Mouse (Mus musculus) gastrocnemius, postnatal 10 days (tissue): ENCODE measurements around the gene Il27ra. TPM values are rescaled to one million over a fixed set of nuclear protein-coding genes. Genes with fewer than 3 reads are reported as not detected.

ENCODE experiments used
- DNase-seq: peaks from one replicate; pipeline ENCODE4 v3.0.0; 2021; ENCODE audit warnings: mixed read lengths
- long read RNA-seq, 2 experiments: library from polyadenylated mRNA; stranded (forward); transcript quantifications; one replicate each; pipeline ENCODE4 v2.0.0; 2021
- total RNA-seq, 2 experiments: library from RNA; stranded (reverse); gene quantifications; 2 replicates each; pipeline ENCODE4 v1.2.3; 2021

Gene Il27ra
- under 1 TPM; 0.84 to 0.87 TPM for total RNA-seq
- long read RNA-seq, experiment 1, partial matches to known transcripts, result 0 of 3 reads
- long read RNA-seq, experiment 1, other reads (novel, unspliced or antisense), result 0 of 3 reads
- long read RNA-seq, experiment 2, partial matches to known transcripts, result 0 of 1 reads
- long read RNA-seq, experiment 2, other reads (novel, unspliced or antisense), result 0 of 1 reads

- peak; percentile 75 for DNase-seq
Measured at GRCm38 (mm10) chr8:84042066-84042947, at the start of gene Il27ra. Gene Il27ra, minus strand, starts transcription at chr8:84042589.

GRCm38 (mm10) chr8:84090585-84090984 is 48.2 kb upstream of the Il27ra start:
- no peak for DNase-seq

DNA sequence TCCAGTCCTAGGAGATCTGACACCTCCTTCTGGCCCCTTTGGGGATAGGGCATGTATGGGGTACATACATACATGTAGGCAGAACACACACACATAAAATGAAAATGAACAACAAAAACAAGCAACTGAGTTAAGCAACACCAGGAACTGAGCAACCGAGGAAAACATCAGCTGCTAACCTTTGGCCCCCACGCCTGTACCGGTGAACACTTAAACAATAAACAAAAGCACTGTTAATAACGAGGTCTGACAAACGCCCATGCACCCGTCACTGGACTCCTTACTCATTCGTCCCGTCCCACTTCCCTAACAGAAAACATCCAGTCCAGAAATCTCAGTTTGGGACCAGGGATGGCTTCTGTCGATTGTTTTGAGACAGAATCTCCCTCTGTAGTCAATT is 46.9 kb upstream of the Il27ra start:
- no peak for DNase-seq

DNA sequence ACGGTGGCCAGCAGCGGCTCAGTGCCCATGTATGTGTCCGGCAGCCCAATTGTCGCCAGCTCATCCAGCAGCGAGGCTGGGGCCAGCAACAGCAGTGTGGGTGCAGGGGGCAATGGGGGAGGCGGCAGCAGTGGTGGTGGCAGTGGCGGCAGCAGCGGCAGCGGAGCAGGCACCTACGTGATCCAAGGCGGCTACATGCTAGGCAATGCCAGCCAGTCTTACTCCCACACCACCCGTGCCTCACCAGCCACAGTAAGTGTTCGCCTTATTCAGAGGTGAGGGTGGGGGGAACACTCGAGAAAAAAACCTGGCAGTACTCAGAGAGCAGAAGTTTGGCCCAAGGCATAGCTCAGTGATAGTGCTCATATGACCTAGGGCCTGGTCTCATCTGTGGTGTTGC is 45.4 kb upstream of the Il27ra start:
- DNase-seq, result no peak

GRCm38 (mm10) chr8:84087156-84087555 is 44.8 kb upstream of the Il27ra start:
- no peak for DNase-seq

DNA sequence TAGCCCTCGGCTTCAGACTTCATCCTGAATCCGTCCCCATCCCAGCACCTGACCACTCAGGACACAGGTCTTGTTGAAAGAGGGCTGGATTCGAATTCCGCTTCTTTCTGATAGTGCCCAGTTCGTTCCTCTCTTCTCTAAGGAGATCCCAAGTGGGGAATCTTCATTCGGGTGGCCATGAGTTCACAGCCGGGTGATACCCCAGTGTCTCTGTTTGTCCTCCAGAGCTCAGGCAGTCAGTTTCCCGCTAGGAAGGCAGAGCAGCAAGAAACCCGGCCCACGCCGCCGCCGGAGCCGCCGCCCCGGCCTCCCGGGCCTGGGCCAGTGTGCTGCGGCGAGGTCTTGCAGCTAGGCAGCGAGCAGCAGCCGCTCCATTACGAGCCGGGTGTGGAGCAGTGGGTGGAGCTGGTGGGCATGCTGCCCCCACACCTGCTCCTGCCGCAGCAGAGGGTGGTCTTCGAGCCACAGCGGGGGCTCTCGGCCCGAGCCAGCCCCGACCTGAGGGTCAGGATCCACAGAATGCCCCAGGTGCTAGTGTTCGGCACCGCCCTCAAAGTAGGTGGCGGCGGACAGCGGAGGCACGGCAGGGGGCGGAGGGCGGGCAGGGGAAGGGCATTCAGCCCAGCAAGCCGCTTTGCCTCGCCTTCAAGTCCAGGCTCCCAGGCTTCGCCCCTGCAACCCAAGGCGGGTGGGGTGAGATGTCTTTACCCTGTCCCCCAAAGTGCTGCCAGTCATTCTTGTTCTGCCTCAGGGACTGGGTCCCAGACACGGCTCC is 42.1 kb upstream of the Il27ra start:
- DNase-seq, result no peak

GRCm38 (mm10) chr8:84083829-84084241 is 41.4 kb upstream of the Il27ra start:
- DNase-seq, result peak; percentile 47

- DNase-seq, result no peak
Measured at GRCm38 (mm10) chr8:84079206-84079605, 36.8 kb upstream of the Il27ra start.

DNA sequence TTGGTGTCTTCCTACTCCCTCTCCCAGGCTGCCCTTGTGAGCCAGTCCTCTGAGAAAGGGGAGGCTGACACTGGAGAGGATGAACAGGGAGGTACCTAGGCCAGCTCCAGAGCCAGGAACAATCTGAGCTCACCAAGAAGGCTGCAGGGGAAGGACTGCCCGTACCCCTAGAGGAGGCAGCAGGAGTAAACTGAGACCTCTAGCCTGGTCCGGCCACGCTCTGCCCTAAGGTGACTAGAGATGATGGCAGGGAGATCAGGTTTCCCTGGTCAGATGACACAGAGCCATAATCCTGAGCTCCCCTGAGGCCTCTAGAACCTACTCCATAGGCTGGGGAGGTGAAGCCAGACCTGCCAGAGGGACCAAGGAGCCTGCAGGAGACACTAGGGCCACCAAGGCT is 34.5 kb upstream of the Il27ra start:
- no peak for DNase-seq

DNA sequence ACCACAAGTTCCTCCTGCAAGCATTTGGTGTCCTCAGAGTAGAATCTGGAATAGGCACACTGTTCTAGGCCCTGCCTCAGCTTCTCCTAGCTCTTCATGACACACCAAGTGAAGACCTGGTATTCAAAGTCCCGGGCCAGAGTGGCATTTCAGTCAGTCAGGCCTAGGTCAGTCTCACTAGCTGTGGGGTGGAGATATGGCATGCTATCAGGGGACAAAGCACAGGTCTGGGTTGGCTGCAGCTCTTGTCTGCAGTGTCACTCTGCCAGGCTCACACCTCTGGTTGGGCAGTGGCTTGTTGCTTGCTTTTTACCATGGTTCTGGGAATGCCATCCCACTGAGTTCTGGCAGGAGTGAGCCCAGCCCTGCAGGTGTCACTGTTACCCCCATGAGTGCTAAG is 34.0 kb upstream of the Il27ra start:
- DNase-seq, result no peak

- no peak for DNase-seq
Measured at GRCm38 (mm10) chr8:84073230-84073976, 31.0 kb upstream of the Il27ra start.

DNA sequence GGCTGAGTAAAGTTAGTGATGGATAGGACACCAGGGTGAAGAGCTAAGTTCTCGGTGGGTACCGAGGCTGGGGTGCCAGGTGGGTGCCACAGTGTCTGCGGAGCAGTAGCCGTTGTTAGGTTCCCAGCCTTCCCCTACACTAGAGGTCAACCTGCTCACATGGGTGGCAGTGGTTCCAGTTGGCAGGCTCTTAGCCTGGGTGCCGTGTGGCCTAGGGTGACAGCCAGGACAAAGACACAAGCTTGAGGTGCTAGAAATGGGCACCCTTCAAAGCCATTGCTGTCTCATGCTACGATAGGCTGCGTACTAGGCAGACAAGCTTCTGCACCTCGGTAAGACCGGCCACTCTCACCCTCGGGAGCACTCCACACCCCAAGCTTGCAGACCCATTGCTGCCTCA is 29.9 kb upstream of the Il27ra start:
- no peak for DNase-seq

DNA sequence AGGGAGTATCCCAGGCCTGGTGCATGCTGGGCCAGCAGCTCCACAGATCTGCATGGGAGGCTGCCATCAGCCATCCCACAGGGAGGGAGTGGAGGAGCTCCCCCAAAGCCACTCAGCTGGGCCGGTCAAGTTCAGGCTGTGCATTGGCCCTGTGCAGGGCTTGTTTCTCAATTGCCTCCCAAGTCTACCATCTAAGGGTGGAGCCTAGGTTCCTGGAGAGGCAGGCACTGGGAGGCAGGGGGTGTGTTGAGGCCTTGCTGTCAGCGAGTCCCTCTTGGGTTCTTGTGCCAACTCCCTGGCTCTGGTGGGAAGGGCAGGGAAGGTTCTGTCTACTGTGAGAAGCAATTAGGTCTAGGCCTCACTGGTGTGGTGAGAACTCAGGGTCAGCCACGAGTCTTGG is 29.5 kb upstream of the Il27ra start:
- no peak for DNase-seq

- no peak for DNase-seq
Measured at GRCm38 (mm10) chr8:84070667-84071066, 28.3 kb upstream of the Il27ra start.

DNA sequence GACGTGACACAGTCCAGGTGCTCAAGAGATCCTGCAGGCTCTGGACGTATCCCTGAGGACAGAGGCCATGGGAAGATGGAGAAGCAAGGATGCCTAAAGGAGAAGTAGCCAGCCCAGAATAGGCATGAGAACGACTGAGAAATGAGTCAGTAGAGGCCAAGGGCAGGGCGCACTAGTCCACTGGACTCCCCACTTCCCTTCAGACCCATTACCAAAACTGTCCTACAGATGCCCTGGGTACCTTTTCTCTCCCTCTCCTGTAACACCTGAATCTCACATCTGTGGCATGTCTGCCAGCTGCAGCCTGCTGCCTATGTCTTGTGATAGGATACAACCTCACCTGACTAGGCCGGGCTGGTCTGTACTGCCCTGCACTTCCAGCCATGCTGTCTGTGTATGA is 27.9 kb upstream of the Il27ra start:
- no peak for DNase-seq

GRCm38 (mm10) chr8:84069750-84070149 is 27.4 kb upstream of the Il27ra start:
- no peak for DNase-seq

- no peak for DNase-seq
Measured at GRCm38 (mm10) chr8:84069169-84069568, 26.8 kb upstream of the Il27ra start.

- DNase-seq, result no peak
Measured at GRCm38 (mm10) chr8:84068316-84069035, 26.1 kb upstream of the Il27ra start.

DNA sequence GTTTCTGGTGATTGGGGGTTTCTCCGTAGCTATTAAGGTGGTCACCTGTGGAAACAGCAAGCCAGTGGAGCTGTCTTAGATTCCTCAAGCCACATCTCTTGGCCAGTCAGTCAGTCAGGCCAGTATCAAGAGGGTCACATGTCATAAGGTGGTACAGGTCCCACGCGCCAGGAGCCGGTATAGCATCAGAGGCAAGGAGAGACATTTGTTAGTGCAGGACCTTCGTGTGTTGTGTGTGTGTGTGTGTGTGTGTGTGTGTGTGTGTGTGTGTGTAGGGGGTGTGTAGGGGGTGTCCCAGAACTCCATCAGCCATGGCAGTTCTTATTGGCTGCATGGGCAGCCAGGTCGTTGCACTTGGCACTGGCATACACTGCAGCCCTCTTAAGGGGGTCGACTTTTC is 25.5 kb upstream of the Il27ra start:
- no peak for DNase-seq

- DNase-seq, result peak; percentile 98
Measured at GRCm38 (mm10) chr8:84067047-84067573, 24.7 kb upstream of the Il27ra start.

DNA sequence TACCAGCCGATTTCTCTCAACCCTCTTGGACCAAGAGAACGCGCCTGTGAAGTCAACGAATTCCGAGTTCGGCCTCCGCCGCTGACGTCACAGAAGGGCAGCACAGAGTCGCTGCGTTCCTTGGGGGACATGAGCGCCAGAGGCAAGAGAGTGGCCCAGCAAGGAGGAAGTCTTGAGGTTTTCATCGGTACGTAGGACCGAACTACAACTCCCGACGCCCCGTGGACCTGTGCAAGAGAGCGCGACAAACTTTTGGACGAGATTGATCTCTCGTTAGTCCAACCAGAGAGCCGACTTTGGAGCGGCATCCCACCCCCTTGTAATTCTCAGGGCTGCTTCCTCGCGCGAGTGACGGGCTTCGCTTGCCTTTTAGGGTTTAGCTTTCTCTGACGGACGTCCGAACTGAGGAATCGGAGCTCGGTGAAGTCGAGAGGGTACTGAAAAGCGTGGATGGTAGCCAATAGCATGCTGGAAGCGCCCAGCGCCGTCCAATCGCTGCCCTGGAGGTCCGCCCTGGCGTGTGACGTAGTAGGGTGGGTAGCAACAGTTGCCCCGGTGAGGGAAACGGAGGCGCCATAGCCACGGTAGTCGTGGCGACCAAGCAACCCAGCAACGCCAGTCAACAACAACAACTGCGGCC is 24.0 kb upstream of the Il27ra start, which contains the start of gene Rfx1:
TSS of gene Rfx1 (plus strand) at position 544 of the 640 bp plus-strand sequence.
- DNase-seq, result peak; percentile 98
